Mouse (Mus musculus) embryonic facial prominence, embryonic 13.5 days (tissue): Measurements from ENCODE around the gene Fam187b. TPM values are rescaled to one million over a fixed set of nuclear protein-coding genes. Genes with fewer than 3 reads are reported as not detected.

ENCODE experiments used
- ATAC-seq: fragments of 200-750 bp; cut with Nextera tagmentation; 2 replicates; pipeline ENCODE4 v1.8.0; 2017; ENCODE audit warnings: low read depth; ENCODE audit not compliant: insufficient number of reproducible peaks, insufficient read depth, low FRiP score, low TSS enrichment
- H3K27ac ChIP-seq: fragments of 300-500 bp; sonication (generic); 2 replicates; pipeline ENCODE4 v1.5.1; 2015; ENCODE audit warnings: moderate library complexity, mild to moderate bottlenecking, inconsistent platforms
- H3K27me3 ChIP-seq: fragments of 300-500 bp; sonication (generic); 2 replicates; pipeline ENCODE4 v1.6.1; 2015; ENCODE audit warnings: mild to moderate bottlenecking, inconsistent platforms
- H3K36me3 ChIP-seq: fragments of 300-500 bp; sonication (generic); 2 replicates; pipeline ENCODE4 v1.6.1; 2015; ENCODE audit warnings: mild to moderate bottlenecking, inconsistent platforms
- H3K4me1 ChIP-seq: fragments of 300-500 bp; sonication (generic); 2 replicates; pipeline ENCODE4 v1.6.1; 2015; ENCODE audit warnings: inconsistent platforms
- H3K4me2 ChIP-seq: fragments of 300-500 bp; sonication (generic); 2 replicates; pipeline ENCODE4 v1.6.1; 2015; ENCODE audit warnings: moderate library complexity, mild to moderate bottlenecking, inconsistent platforms
- H3K4me3 ChIP-seq: fragments of 300-500 bp; sonication (generic); 2 replicates; pipeline ENCODE4 v1.5.1; 2015; ENCODE audit warnings: mild to moderate bottlenecking, inconsistent platforms
- H3K9ac ChIP-seq: fragments of 300-500 bp; sonication (generic); 2 replicates; pipeline ENCODE4 v1.6.1; 2015; ENCODE audit warnings: mild to moderate bottlenecking, inconsistent platforms
- H3K9me3 ChIP-seq: fragments of 300-500 bp; sonication (generic); 2 replicates; pipeline ENCODE4 v1.6.1; 2016; ENCODE audit warnings: inconsistent platforms
- WGBS: fragments of 180-500 bp; shearing (Covaris S2); methylation state at CpG from one replicate; pipeline ENCODE4 v1.1.7; 2015; ENCODE audit warnings: mixed read lengths; 5-methylcytosine and 5-hydroxymethylcytosine counted together
- polyA plus RNA-seq: library from polyadenylated mRNA; unstranded; fragments of >200 nt; fragmentation: Nextera tagmentation; extraction: Ambion mirVana; gene quantifications from 2 replicates; pipeline ENCODE4 v1.2.1, GENCODE M21; 2015

Fam187b gene
- polyA plus RNA-seq, 1 experiment from 2014 or later, result 1.5 TPM

DNA sequence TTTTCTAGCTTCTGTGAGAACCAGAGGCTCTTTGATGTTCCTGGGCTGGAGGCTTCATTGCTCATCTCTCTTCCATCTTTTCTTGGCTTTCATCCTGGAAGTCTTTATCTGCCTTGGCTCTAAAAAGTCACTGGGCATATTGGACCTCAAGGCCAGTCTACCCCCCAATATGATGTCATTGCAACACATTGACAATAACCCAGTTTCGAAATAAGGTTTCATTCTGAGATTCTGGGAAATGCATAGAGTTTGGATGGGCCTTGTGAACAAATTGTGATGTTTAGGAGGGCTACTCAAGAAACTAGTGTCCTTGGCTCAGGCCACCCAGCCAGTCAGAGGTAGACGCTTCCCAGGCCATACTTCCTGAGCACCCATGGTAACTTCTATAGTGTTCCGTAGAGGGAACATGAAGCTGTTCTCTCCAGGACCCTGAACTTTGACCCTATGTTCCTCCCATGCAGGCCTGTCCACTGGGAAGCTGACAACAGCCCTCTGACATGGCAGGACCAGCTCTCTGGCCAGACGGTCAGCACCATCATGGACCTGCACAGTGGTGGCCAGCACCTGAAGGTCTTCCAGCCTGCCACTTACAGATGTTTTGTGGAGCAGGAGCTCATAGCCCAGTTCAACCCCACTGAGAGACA, 15.1 kb downstream of the Fam187b start:
- no peak overlapping the region for H3K9ac ChIP-seq

DNA sequence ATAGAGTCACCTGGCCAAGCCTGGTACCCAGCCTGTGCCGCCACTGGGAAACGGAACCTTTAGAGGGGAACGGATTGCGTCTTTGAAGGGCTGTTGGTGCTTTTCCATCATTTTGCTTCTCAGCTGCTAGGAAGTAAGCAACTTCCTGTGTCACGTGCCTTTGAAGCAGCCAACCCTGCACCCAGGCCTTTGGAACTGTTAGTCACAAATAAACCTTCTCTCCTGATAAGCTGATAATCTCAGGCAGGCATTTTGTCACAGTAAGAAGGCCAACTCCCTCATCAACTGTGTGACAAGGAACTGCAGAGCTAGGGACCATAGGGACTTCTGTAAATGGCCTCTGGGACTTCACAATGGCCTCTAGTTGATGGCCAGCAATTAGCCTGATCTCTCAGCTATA, 18.6 kb downstream of the Fam187b start:
- Histone ChIP-seq H3K4me2 (no peak overlapping the region), H3K27me3 (no peaks in the 10 kb centered on the region), H3K27ac (no peak overlapping the region), H3K9ac (no peak overlapping the region), H3K4me1 (peaks cover 8% of the 10 kb centered on the region; the same call in 1 of the 2 replicates), H3K9me3 (no peaks in the 10 kb centered on the region), H3K36me3 (no peaks in the 10 kb centered on the region), H3K4me3 (no peak overlapping the region)
- no peak for ATAC-seq
- WGBS, result 85% methylated on average over 5 of the region's 5 CpGs

More for the DNA sequence above, 15.1 kb downstream of the Fam187b start:
- no peaks in the 10 kb centered on the region for H3K27me3 ChIP-seq
- H3K4me3 ChIP-seq, result no peak overlapping the region
- WGBS, result 88% methylated on average over 4 of the region's 4 CpGs
- no peak for ATAC-seq
- no peak overlapping the region for H3K27ac ChIP-seq
- H3K4me1 ChIP-seq, result no peaks in the 10 kb centered on the region
- no peak overlapping the region for H3K4me2 ChIP-seq
- H3K9me3 ChIP-seq, result no peaks in the 10 kb centered on the region
- H3K36me3 ChIP-seq, result no peaks in the 10 kb centered on the region

DNA sequence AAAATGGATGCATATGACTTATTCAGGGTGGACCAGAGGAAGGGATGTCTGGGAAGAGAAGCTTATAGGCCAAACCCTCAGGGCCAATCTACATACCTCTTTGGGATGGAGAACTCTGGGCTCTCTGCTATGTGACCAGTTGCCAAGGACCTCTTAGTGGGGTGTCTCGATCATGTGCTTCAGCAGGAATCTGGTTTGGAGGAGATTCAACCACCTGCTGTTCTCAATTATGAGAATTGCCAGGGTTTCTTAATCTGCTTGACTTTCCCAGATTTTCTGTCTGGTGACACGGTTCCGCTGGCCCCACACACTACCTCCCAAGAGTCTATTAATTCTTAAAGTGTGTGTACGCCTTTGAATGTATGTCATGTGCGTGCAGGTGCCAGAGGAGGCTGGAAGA, 20.4 kb downstream of the Fam187b start:
- no peaks in the 10 kb centered on the region for H3K9me3 ChIP-seq
- H3K9ac ChIP-seq, result no peak overlapping the region
- no peak overlapping the region for H3K4me2 ChIP-seq
- no peaks in the 10 kb centered on the region for H3K36me3 ChIP-seq
- peaks cover 8% of the 10 kb centered on the region; the same call in 1 of the 2 replicates for H3K4me1 ChIP-seq
- H3K27me3 ChIP-seq, result no peaks in the 10 kb centered on the region
- 62% methylated on average over 5 of the region's 5 CpGs for WGBS
- H3K4me3 ChIP-seq, result no peak overlapping the region
- H3K27ac ChIP-seq, result no peak overlapping the region
- ATAC-seq, result no peak

DNA sequence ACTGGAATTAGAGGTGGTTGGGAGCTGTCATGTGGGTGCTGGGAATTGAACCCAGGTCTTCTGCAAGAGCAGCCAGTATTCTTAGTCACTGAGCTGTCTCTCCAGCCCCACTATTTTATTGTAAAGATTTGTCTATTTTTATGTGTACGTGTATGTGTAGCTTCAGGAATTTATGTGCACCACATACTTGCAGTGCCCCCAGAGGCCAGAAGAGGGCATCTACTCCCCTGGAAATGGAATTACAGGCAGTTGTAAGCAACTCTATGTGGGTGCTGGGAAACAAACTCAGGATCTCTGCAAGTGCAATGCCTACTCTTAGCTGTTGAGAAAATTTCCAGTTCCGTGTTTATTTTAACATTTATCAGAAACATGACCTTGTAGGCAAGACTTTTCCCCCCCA, 22.9 kb downstream of the Fam187b start:
- Histone ChIP-seq H3K4me1 (peaks cover 22% of the 10 kb centered on the region), H3K4me2 (no peak overlapping the region), H3K36me3 (no peaks in the 10 kb centered on the region), H3K9ac (no peak overlapping the region), H3K27me3 (no peaks in the 10 kb centered on the region), H3K9me3 (no peaks in the 10 kb centered on the region), H3K27ac (no peak overlapping the region), H3K4me3 (no peak overlapping the region)
- WGBS, result 85% methylated on average over 2 of the region's 2 CpGs
- no peak for ATAC-seq

DNA sequence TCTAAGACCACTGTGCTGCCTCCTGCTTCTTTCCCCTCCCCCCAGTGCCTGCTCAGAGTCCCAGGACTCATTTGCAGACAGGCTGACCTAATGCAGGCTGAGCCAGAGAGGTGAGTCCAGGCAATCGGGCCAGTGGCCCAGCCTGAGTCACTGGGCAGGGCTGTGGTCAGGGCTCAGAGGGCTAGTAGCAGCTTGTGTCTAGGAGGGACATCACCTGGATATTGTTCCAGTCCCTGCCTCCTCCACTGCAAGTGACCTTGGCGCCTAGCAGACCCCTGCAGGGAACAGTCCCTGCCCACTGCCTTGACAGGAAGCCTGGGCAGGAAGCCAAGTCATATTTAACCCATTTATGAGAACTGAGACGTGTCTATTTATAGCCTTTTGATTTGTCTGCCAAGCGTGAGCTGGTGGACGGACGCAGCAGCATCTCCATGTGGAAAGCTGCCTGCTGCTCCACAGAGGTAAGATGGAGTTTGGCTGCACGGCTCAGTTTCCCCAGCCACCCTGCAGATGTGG, 27.0 kb downstream of the Fam187b start:
- H3K27ac ChIP-seq, result no peak overlapping the region
- H3K4me2 ChIP-seq, result peak overlapping the region; percentile 24
- peaks cover 17% of the 10 kb centered on the region for H3K4me1 ChIP-seq
- no peak for ATAC-seq
- H3K9me3 ChIP-seq, result no peaks in the 10 kb centered on the region
- no peak overlapping the region for H3K4me3 ChIP-seq
- no peak overlapping the region for H3K9ac ChIP-seq
- no peaks in the 10 kb centered on the region for H3K36me3 ChIP-seq
- WGBS, result 14% methylated on average over 7 of the region's 7 CpGs
- no peaks in the 10 kb centered on the region for H3K27me3 ChIP-seq

DNA sequence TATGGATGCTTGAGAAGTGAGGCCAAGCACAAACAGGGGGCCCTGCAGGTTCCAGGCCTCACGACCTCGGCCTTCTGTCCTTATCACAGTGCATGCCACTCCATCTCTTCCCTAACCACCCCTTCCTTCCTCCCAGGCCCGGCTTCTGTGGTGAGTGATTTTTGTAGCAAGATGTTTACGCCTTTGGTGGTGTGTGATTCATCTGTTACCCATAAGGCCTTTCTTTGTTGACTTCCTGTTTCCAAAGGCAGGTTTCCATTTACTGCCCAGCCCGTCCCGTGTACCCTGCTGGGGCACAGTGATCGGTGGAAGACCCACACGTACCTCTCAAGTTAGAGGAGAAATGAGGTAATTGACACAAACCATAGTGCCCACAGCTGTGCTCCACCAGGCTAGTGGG, 29.1 kb downstream of the Fam187b start:
- ATAC-seq, result no peak
- 79% methylated on average over 8 of the region's 8 CpGs for WGBS

DNA sequence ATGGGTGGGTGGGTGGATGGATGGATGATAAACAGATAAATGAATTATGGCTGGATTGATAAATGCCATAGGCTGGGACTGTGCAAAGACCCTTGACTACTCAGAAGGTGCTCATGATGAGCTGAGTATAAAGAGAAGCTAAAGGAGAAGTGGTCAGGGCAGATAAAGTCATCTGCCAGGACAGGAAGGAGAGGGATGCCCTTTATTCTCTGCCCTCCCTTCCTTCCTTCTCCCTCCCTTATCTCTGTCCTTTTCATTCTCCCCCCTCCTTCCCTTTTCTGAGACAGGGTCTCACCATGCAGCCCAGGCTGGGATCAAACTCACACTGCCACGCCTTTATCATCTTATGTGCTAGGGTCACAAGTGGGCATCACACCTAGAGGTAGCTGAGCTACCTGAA, 34.2 kb downstream of the Fam187b start:
- no peak for ATAC-seq
- no peak overlapping the region for H3K9ac ChIP-seq
- no peak overlapping the region for H3K27ac ChIP-seq
- H3K27me3 ChIP-seq, result no peaks in the 10 kb centered on the region
- no peaks in the 10 kb centered on the region for H3K4me1 ChIP-seq
- no peaks in the 10 kb centered on the region for H3K36me3 ChIP-seq
- H3K4me2 ChIP-seq, result no peak overlapping the region
- 83% methylated on average over 1 of the region's 1 CpGs for WGBS
- H3K9me3 ChIP-seq, result no peaks in the 10 kb centered on the region
- H3K4me3 ChIP-seq, result no peak overlapping the region

More for the DNA sequence above, 29.1 kb downstream of the Fam187b start:
- Histone ChIP-seq H3K4me2 (no peak overlapping the region), H3K4me3 (no peak overlapping the region), H3K36me3 (no peaks in the 10 kb centered on the region), H3K4me1 (peaks cover 17% of the 10 kb centered on the region), H3K27ac (no peak overlapping the region), H3K9ac (no peak overlapping the region), H3K27me3 (no peaks in the 10 kb centered on the region), H3K9me3 (no peaks in the 10 kb centered on the region)

DNA sequence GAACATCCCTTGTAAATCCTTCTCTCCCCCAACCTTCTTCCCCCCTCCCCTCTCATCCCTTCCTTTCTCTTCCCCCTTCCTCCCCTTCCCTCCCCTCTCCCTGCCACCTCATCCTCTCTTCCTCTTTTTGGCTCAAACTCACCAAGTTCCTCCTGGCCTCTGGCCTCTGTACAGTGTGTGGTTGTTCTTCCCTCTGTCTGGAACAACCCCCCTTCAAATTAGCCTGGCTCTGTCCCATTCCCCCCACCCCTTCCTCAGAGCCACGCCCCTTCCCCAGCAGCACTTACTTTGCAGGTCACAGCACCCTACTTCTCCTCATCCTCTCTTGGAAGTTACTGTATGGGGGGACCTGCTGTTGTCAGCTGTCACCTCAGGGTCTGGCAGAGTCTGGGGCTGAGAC, 34.6 kb downstream of the Fam187b start:
- no peak for ATAC-seq
- H3K9me3 ChIP-seq, result no peaks in the 10 kb centered on the region
- no peaks in the 10 kb centered on the region for H3K36me3 ChIP-seq
- no peak overlapping the region for H3K4me3 ChIP-seq
- 46% methylated on average over 1 of the region's 1 CpGs for WGBS
- no peaks in the 10 kb centered on the region for H3K27me3 ChIP-seq
- no peak overlapping the region for H3K27ac ChIP-seq
- H3K4me2 ChIP-seq, result no peak overlapping the region
- no peaks in the 10 kb centered on the region for H3K4me1 ChIP-seq
- no peak overlapping the region for H3K9ac ChIP-seq

DNA sequence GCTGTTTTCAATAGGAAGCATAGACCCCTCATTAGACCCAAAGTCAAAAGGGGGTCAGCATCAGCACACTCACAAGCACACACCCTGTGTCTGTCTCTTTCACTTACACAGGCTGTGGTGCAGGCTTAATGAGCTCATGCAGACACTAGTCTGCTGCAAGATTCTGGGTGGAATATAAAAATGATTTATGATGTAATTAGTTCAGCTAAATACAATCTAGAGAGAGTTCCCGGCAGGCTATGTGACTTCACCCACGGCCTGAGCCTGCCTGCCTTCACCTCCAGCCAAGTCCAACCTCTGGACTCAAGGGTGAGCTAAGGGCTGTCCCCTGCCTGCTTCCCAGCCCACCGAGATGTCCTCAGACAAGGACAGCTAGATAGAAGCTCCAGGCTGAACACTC, 35.3 kb downstream of the Fam187b start:
- no peak overlapping the region for H3K9ac ChIP-seq
- no peak for ATAC-seq
- no peaks in the 10 kb centered on the region for H3K27me3 ChIP-seq
- H3K4me1 ChIP-seq, result no peaks in the 10 kb centered on the region
- no peak overlapping the region for H3K4me2 ChIP-seq
- H3K4me3 ChIP-seq, result no peak overlapping the region
- no peak overlapping the region for H3K27ac ChIP-seq
- H3K36me3 ChIP-seq, result no peaks in the 10 kb centered on the region
- WGBS, result 78% methylated on average over 3 of the region's 3 CpGs
- H3K9me3 ChIP-seq, result no peaks in the 10 kb centered on the region

DNA sequence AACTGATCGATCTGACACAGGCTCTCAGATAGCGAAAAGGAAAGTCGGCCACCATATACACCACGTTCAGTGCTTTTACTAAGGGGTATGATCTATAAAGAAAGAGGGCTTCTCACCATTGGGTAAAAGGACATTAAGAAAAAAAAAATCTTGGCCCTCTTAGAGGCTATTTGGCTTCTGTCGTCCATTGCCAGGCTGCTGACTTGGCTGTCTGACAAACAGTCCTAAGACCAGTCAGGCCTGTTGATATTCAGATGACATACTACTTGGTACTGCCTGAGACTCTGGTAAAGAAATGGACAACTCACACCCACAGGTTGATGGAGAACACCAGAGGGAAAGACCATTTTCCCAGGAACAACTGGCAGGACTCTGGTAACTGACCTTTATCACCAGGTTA, 39.4 kb downstream of the Fam187b start:
- no peak overlapping the region for H3K27ac ChIP-seq
- H3K27me3 ChIP-seq, result no peaks in the 10 kb centered on the region
- H3K4me3 ChIP-seq, result no peak overlapping the region
- H3K4me1 ChIP-seq, result peaks cover 17% of the 10 kb centered on the region
- no peaks in the 10 kb centered on the region for H3K9me3 ChIP-seq
- H3K4me2 ChIP-seq, result no peak overlapping the region
- WGBS, result 72% methylated on average over 5 of the region's 5 CpGs
- no peaks in the 10 kb centered on the region for H3K36me3 ChIP-seq
- no peak overlapping the region for H3K9ac ChIP-seq
- ATAC-seq, result no peak

DNA sequence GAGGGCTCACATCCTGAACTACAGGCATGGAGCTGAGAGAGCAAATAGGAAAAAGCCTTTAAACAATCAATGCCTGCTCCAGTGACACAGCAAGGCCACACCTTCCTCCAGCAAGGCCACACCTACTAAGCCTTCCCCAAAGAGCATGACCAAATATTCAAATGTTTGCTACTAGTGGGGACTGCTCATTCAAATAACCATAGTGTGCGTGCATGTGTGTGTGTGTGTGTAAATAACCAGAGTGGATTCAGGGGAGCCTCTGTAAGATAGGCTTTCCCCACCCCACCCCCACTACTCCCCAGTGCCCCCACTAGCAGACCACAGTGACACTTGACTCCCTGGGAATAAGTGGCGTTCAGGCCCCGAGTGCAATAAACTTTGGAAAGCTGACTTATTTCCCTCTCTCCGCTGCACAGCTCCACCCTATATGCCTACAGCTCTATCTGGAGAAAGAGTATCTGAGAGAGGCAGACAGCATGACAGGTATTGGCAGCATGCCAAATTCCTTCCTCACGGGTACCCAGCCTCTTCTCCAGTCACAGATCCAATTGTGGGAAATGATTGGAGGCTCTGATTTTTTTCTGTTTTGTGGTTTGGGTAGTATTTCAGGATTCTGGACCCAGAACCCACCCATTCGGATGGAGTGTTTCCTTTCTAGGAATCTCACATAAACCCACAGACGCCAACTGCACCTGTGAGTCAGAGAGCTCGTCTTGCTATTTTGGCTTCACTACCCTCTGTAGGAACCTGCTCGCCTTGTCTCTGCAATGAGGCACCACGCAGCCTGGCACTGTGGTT, 43.7 kb downstream of the Fam187b start:
- ATAC-seq, result peak; percentile 81
- Histone ChIP-seq H3K27ac (peak overlapping the region; percentile 68), H3K4me3 (no peak overlapping the region), H3K9ac (no peak overlapping the region), H3K4me1 (peaks cover 20% of the 10 kb centered on the region), H3K36me3 (no peaks in the 10 kb centered on the region), H3K27me3 (no peaks in the 10 kb centered on the region), H3K4me2 (0 out of 2 replicates have a peak overlapping the region, but pooled peaks have one; percentile 16), H3K9me3 (no peaks in the 10 kb centered on the region)
- WGBS, result 16% methylated on average over 10 of the region's 10 CpGs

DNA sequence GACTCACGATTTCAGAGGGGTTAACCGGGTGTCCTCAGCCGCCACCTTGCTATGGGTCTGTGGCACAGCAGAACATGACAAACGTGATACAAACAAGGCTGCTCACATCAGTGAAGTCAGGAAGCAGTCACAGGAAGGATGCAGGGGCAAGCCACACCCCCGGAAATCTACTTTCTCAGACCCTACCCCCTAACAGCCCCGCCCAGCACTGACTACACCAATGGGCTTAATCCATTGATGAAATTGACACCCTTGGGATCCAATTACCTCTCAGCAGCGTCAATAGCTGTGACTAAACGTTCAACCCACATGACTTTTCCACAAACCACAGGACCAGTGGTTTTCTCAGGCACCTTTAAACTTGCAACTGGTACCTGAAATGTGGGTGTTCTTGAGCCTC, 55.0 kb downstream of the Fam187b start:
- Histone ChIP-seq H3K4me2 (no peak overlapping the region), H3K4me1 (0 out of 2 replicates have a peak, but pooled peaks cover 4% of the 10 kb centered on the region), H3K4me3 (no peak overlapping the region), H3K27ac (no peak overlapping the region), H3K36me3 (no peaks in the 10 kb centered on the region), H3K9me3 (no peaks in the 10 kb centered on the region), H3K27me3 (no peaks in the 10 kb centered on the region), H3K9ac (no peak overlapping the region)
- 72% methylated on average over 8 of the region's 8 CpGs for WGBS
- no peak for ATAC-seq
